Mouse (Mus musculus): Measurements from ENCODE around the gene Larp7.

GRCm38 (mm10) chr3:127492663-127493062 is 60.5 kb downstream of the Larp7 start:
- TF ChIP-seq CTCF (IDR thresholded peaks at IDR 0.05; ENCODE audit: control insufficient read depth, insufficient read depth, insufficient replicate concordance, low read depth, low read length) (no peak), POLR2A (IDR thresholded peaks at IDR 0.05; ENCODE audit: control insufficient read depth, low read depth, low read length) (no peak)

Data from testis, adult 2 months (tissue).